Mouse (Mus musculus) embryonic fibroblast, embryonic 13.5 days (primary cell): ENCODE data around the gene Purb.

Experiments used
- CTCF ChIP-seq: IDR thresholded peaks from 2 replicates; pipeline ENCODE4 v1.5.1; 2011; ENCODE audit warnings: mild to moderate bottlenecking, control low read depth, low read length, moderate library complexity, borderline replicate concordance; ENCODE audit not compliant: insufficient read depth
- POLR2A ChIP-seq: IDR thresholded peaks from 2 replicates; pipeline ENCODE4 v1.6.1; 2011; ENCODE audit warnings: low read depth, mild to moderate bottlenecking, control low read depth, low read length, moderate library complexity

GRCm38 (mm10) chr11:6420283-6420703, 55.4 kb downstream of the Purb start:
- TF ChIP-seq POLR2A = 0 out of 2 replicates have a peak, but pooled peaks have one; percentile 30
- no peak for TF ChIP-seq CTCF
